21 mouse cellular contexts compared by ENCODE assay signal in the genomic region with DNA sequence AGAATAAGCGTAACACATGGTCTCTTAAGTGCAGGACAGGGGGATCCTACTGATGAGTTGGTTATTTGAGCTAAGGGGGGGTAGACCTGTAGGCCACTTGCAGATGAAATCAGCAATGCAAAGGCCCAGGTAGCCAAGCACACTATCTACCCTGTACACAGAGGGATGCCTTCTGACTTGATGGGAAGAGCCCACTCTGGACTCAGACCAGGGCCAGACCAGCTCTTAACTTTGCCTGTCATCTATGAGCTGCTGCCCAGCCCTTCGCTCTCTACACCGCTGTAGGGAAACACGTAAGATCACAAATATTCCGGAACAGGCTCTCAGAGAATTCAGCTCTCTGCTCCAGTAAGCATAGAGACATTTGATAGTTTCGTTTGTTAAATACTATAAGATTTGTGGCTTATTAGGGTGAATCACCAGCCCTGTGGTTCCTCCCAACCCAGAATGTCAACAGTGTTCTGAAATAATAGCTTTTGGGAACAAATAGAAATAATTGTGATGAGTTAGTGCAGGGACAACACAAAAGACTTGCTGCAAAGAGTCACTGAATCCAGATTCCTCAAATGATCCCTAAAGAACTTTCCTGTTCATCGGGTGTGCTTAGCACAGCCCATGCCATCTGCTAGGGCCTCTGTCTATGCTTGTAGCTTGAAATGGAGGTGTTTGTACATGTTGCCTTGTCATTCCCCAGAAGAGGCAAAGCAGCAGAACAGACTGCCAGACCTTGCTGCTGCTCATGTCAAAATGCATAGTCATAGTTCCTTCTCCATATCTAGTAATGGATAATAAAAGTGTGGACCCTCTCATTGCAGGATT.
DNase-seq lines count a peak whose midpoint lies in the region; ATAC-seq and TF ChIP-seq lines count a peak whose summit lies in the region.
"Had no signal": no experiment of that assay in that cellular context is flagged by ENCODE, and none has a peak within 500 bp of the region (broad histone marks: within the 10 kb centered on the region; RNA-seq: fewer than 3 reads in every experiment).

No protein-coding gene starts in this region.

- H3K27me3 ChIP-seq in C2C12 (ENCODE audit: control insufficient read depth, insufficient read depth, insufficient read length) = no peaks in the 10 kb centered on the region
- no peaks in the 10 kb centered on the region for H3K27me3 ChIP-seq in Patski
- H3K27me3 ChIP-seq in myocyte (ENCODE audit: control insufficient read depth, insufficient read depth, insufficient read length) = no peaks in the 10 kb centered on the region
- H3K27me3 ChIP-seq: forebrain, embryonic 15.5 days; neural tube, embryonic 15.5 days had no signal

- in situ Hi-C loops in Patski (cut with MboI; ENCODE audit: low pct_unique_long_range_greater_than_20kb) = no loop called here

- H3K4me2 ChIP-seq in myocyte (ENCODE audit: low read depth) = peak overlapping the region; percentile 63
- H3K4me2 ChIP-seq: forebrain, embryonic 15.5 days; neural tube, embryonic 15.5 days had no signal

- no peaks in the 10 kb centered on the region for H3K79me3 ChIP-seq in C2C12 (ENCODE audit: low read depth)

- ATAC-seq in Patski = peak; percentile 96
- ATAC-seq: forebrain, embryonic 15.5 days; hindbrain, postnatal 0 days had no signal

- H3K36me3 ChIP-seq in C2C12 (ENCODE audit: control insufficient read depth, insufficient read depth) (no peaks in the 10 kb centered on the region), myocyte (ENCODE audit: control insufficient read depth, insufficient read depth) (no peaks in the 10 kb centered on the region)
- H3K36me3 ChIP-seq: forebrain, embryonic 15.5 days; midbrain, embryonic 10.5 days; neural tube, embryonic 15.5 days had no signal

- H3K4me3 ChIP-seq in C2C12 (ENCODE audit: insufficient read depth, poor library complexity, severe bottlenecking) = no peak overlapping the region
- H3K4me3 ChIP-seq in myocyte = no peak overlapping the region
- H3K4me3 ChIP-seq: forebrain, embryonic 15.5 days; midbrain, embryonic 10.5 days; neural tube, embryonic 15.5 days had no signal

- DNase-seq in layer of hippocampus, adult 11-12 months (ENCODE audit: low spot score) = peak; percentile 36
- DNase-seq in layer of hippocampus, postnatal 10 days (ENCODE audit: low spot score in 2 of 2) = no peak
- DNase-seq in Patski (ENCODE audit: low read depth, low spot score) = peak; percentile 62
- no peak for DNase-seq in thymus, postnatal 0 days (ENCODE audit: low spot score)
- no peak for DNase-seq in urinary bladder, postnatal 4 days (ENCODE audit: low spot score in 2 of 2)
- no peak for DNase-seq in cerebellum, postnatal 4 days (ENCODE audit: low spot score in 2 of 2)
- DNase-seq: adrenal gland, postnatal 14 days; cerebellum, adult 9-10 months; embryo, embryonic 11 days; heart, postnatal 4 days; kidney, adult 2 months; lung, adult 18-20 months; lung, postnatal 4 days; retina, postnatal 1 day; thymus, postnatal 4 days had no signal

- no peaks in the 10 kb centered on the region for H3K79me2 ChIP-seq in C2C12 (ENCODE audit: control insufficient read depth, insufficient read depth)
- H3K79me2 ChIP-seq in myocyte (ENCODE audit: control insufficient read depth, insufficient read depth) = no peaks in the 10 kb centered on the region

- no peak for TF ChIP-seq POLR2A in myocyte (IDR thresholded peaks at IDR 0.05; ENCODE audit: insufficient read length, low read depth)

- no peak overlapping the region for H3ac ChIP-seq in C2C12 (ENCODE audit: control insufficient read depth, insufficient read length, low read depth)
- no peak overlapping the region for H3ac ChIP-seq in myocyte (ENCODE audit: control insufficient read depth, insufficient read length)

- TF ChIP-seq CTCF in C2C12 (IDR thresholded peaks at IDR 0.05; ENCODE audit: control insufficient read depth, insufficient read depth, insufficient read length) = no peak
- TF ChIP-seq CTCF in Patski (IDR thresholded peaks at IDR 0.05) = no peak

- CTCF ChIA-PET in Patski (lab: Charles Lee) = interaction anchor here (1.1 kb wide), 1 partner anchor 20 kb away, joined by 3 read pairs; no protein-coding TSS in a partner anchor

- POLR2A ChIA-PET in Patski (lab: Charles Lee) = interaction anchor here (1.3 kb wide), 1 partner anchor 9 kb away, joined by 3 read pairs; no protein-coding TSS in a partner anchor

TF ChIP-seq in C2C12, 6 proteins besides CTCF, POLR2A, EP300 and RAD21:
- TF ChIP-seq MAX (IDR thresholded peaks at IDR 0.05) (peak; percentile 40), FOSL1 (IDR thresholded peaks at IDR 0.05; ENCODE audit: insufficient read depth, low read length, poor library complexity, severe bottlenecking) (peak; percentile 75), MYOG (IDR thresholded peaks at IDR 0.05; ENCODE audit: control insufficient read depth, extremely low read depth, insufficient read length) (no peak), USF1 (IDR thresholded peaks at IDR 0.05; ENCODE audit: low read depth) (no peak), CEBPB (IDR thresholded peaks at IDR 0.05; ENCODE audit: low read depth) (peak; percentile 32), MYOD1 (IDR thresholded peaks at IDR 0.05; ENCODE audit: control insufficient read depth, insufficient read length, low read depth) (no peak)
TF ChIP-seq in C2C12: peak in this region for 3.

TF ChIP-seq in myocyte, 11 proteins besides CTCF, POLR2A, EP300 and RAD21:
- no peak for TF ChIP-seq MYOG (IDR thresholded peaks at IDR 0.05; ENCODE audit: control insufficient read depth in 1 of 3, insufficient read depth in 1 of 3, insufficient read length in 2 of 3, low read depth in 2 of 3)
- TF ChIP-seq USF1 (IDR thresholded peaks at IDR 0.05; ENCODE audit: low read depth) = no peak
- no peak for TF ChIP-seq MAX (IDR thresholded peaks at IDR 0.05; ENCODE audit: low read depth)
- no peak for TF ChIP-seq E2F4 (IDR thresholded peaks at IDR 0.05; ENCODE audit: insufficient read depth)
- no peak for TF ChIP-seq TCF3 (IDR thresholded peaks at IDR 0.05; ENCODE audit: insufficient read length, low read depth)
- TF ChIP-seq TCF12 (IDR thresholded peaks at IDR 0.05; ENCODE audit: insufficient read depth, poor library complexity, severe bottlenecking) = no peak
- no peak for TF ChIP-seq MYOD1 (IDR thresholded peaks at IDR 0.05; ENCODE audit: control insufficient read depth in 1 of 3, insufficient read length in 2 of 3, low read depth in 2 of 3)
- no peak for TF ChIP-seq CEBPB (IDR thresholded peaks at IDR 0.05; ENCODE audit: insufficient read depth, poor library complexity, severe bottlenecking)
- TF ChIP-seq REST (IDR thresholded peaks at IDR 0.05; ENCODE audit: insufficient read depth, insufficient read length) = no peak

Comparison
In these comparisons a context has a peak if more than half of its experiments do, and no peak if none do; other contexts are left out.
1. DNase-seq: peak in layer of hippocampus, adult 11-12 months (single experiment) and Patski (single experiment); none in layer of hippocampus, postnatal 10 days (0 of 2), thymus, postnatal 0 days (single experiment), urinary bladder, postnatal 4 days (0 of 2) and cerebellum, postnatal 4 days (0 of 2).